Mouse (Mus musculus): ENCODE measurements around the gene Plekhg3. TPM values are rescaled to one million over a fixed set of nuclear protein-coding genes. Genes with fewer than 3 reads are reported as not detected.
A peak's percentile ranks its signal among the peaks of the same experiment; 100 is the strongest.

The Plekhg3 gene
- polyA plus RNA-seq, 1 experiment from 2014 or later, result 1.0 TPM

- WGBS, result 83% methylated on average over 4 of the region's 4 CpGs
- no peak overlapping the region for H3K27ac ChIP-seq (ENCODE audit: low read depth, low read length)
- no peak for ATAC-seq (replicated peaks; ENCODE audit: low FRiP score)
Measured at GRCm38 (mm10) chr12:76615580-76615937, 84.9 kb downstream of the Plekhg3 start.

GRCm38 (mm10) chr12:76618175-76618574, 87.5 kb downstream of the Plekhg3 start:
- no peaks in the 10 kb centered on the region for H3K9me3 ChIP-seq (ENCODE audit: control insufficient read depth, low read length)
- no peaks in the 10 kb centered on the region; the same call in 1 of the 2 replicates for H3K4me1 ChIP-seq (replicated peaks; ENCODE audit: control insufficient read depth, insufficient read depth, low read length)
- WGBS, result 65% methylated on average over 4 of the region's 4 CpGs
- DNase-seq (ENCODE audit: low spot score) (no peak), ATAC-seq (replicated peaks; ENCODE audit: low FRiP score) (peak; percentile 46; the same call in 1 of the 2 replicates)
- no peaks in the 10 kb centered on the region for H3K36me3 ChIP-seq (ENCODE audit: control insufficient read depth, insufficient read depth, low read length)
- no peak overlapping the region for H3K27ac ChIP-seq (ENCODE audit: low read depth, low read length)
- H3K9ac ChIP-seq (ENCODE audit: low read length), result no peak overlapping the region
- H3K4me3 ChIP-seq (ENCODE audit: low read depth, low read length), result no peak overlapping the region
- H3K27me3 ChIP-seq (ENCODE audit: control insufficient read depth, insufficient read depth, low read length), result no peaks in the 10 kb centered on the region
- no peak overlapping the region for H3K4me2 ChIP-seq (ENCODE audit: low read depth, low read length, severe bottlenecking)

More at GRCm38 (mm10) chr12:76615580-76615937, 84.9 kb downstream of the Plekhg3 start:
- no peaks in the 10 kb centered on the region; the same call in 1 of the 2 replicates for H3K4me1 ChIP-seq (replicated peaks; ENCODE audit: control insufficient read depth, insufficient read depth, low read length)
- H3K36me3 ChIP-seq (ENCODE audit: control insufficient read depth, insufficient read depth, low read length), result no peaks in the 10 kb centered on the region
- no peak for DNase-seq (ENCODE audit: low spot score)
- H3K9ac ChIP-seq (ENCODE audit: low read length), result no peak overlapping the region
- no peaks in the 10 kb centered on the region for H3K27me3 ChIP-seq (ENCODE audit: control insufficient read depth, insufficient read depth, low read length)
- H3K4me3 ChIP-seq (ENCODE audit: low read depth, low read length), result no peak overlapping the region
- no peak overlapping the region for H3K4me2 ChIP-seq (ENCODE audit: low read depth, low read length, severe bottlenecking)
- no peaks in the 10 kb centered on the region for H3K9me3 ChIP-seq (ENCODE audit: control insufficient read depth, low read length)

GRCm38 (mm10) chr12:76619847-76620246, 89.2 kb downstream of the Plekhg3 start:
- Histone ChIP-seq H3K27me3 (ENCODE audit: control insufficient read depth, insufficient read depth, low read length) (no peaks in the 10 kb centered on the region), H3K4me3 (ENCODE audit: low read depth, low read length) (no peak overlapping the region), H3K27ac (ENCODE audit: low read depth, low read length) (no peak overlapping the region), H3K9me3 (ENCODE audit: control insufficient read depth, low read length) (no peaks in the 10 kb centered on the region), H3K4me1 (replicated peaks; ENCODE audit: control insufficient read depth, insufficient read depth, low read length) (no peaks in the 10 kb centered on the region; the same call in 1 of the 2 replicates), H3K36me3 (ENCODE audit: control insufficient read depth, insufficient read depth, low read length) (no peaks in the 10 kb centered on the region), H3K4me2 (ENCODE audit: low read depth, low read length, severe bottlenecking) (no peak overlapping the region), H3K9ac (ENCODE audit: low read length) (no peak overlapping the region)
- WGBS, result 60% methylated on average over 5 of the region's 5 CpGs
- DNase-seq (ENCODE audit: low spot score) (no peak), ATAC-seq (replicated peaks; ENCODE audit: low FRiP score) (no peak)

GRCm38 (mm10) chr12:76623374-76623773, 92.7 kb downstream of the Plekhg3 start:
- Histone ChIP-seq H3K36me3 (ENCODE audit: control insufficient read depth, insufficient read depth, low read length) (no peaks in the 10 kb centered on the region), H3K9me3 (ENCODE audit: control insufficient read depth, low read length) (no peaks in the 10 kb centered on the region), H3K27me3 (ENCODE audit: control insufficient read depth, insufficient read depth, low read length) (no peaks in the 10 kb centered on the region), H3K9ac (ENCODE audit: low read length) (no peak overlapping the region), H3K4me3 (ENCODE audit: low read depth, low read length) (no peak overlapping the region), H3K27ac (ENCODE audit: low read depth, low read length) (no peak overlapping the region), H3K4me1 (replicated peaks; ENCODE audit: control insufficient read depth, insufficient read depth, low read length) (no peaks in the 10 kb centered on the region; the same call in 1 of the 2 replicates), H3K4me2 (ENCODE audit: low read depth, low read length, severe bottlenecking) (no peak overlapping the region)
- ATAC-seq (replicated peaks; ENCODE audit: low FRiP score) (no peak), DNase-seq (ENCODE audit: low spot score) (no peak)
- WGBS, result 82% methylated on average over 6 of the region's 6 CpGs

Small RNAs within 50 kb of the gene (microRNA-seq; reads per million reads assigned to microRNA genes)
- gene Mir5135 (ENCODE audit: insufficient number of aligned reads), result not detected

Other genes with a start within 250 kb of the Plekhg3 start
- 3.6 and 5.2 TPM in 2 replicates for gene Akap5, start 206.0 kb upstream of the Plekhg3 start, polyA plus RNA-seq (2014; fragmentation: Nextera tagmentation; extraction: Ambion mirVana)
- 19.8 and 23.0 TPM in 2 replicates for gene Zbtb25, start 161.3 kb upstream of the Plekhg3 start, polyA plus RNA-seq (2014; fragmentation: Nextera tagmentation; extraction: Ambion mirVana)
- gene Zbtb1, start 160.6 kb upstream of the Plekhg3 start, polyA plus RNA-seq (2014; fragmentation: Nextera tagmentation; extraction: Ambion mirVana), result 8.2 and 8.8 TPM in 2 replicates
- 4.4 and 4.5 TPM in 2 replicates for gene Hspa2, start 126.7 kb upstream of the Plekhg3 start, polyA plus RNA-seq (2014; fragmentation: Nextera tagmentation; extraction: Ambion mirVana)
- gene Ppp1r36, start 113.4 kb upstream of the Plekhg3 start, polyA plus RNA-seq (2014; fragmentation: Nextera tagmentation; extraction: Ambion mirVana), result 0.35 and 0.56 TPM in 2 replicates
- gene Sptb, start 179.7 kb downstream of the Plekhg3 start, polyA plus RNA-seq (2014; fragmentation: Nextera tagmentation; extraction: Ambion mirVana), result 4.8 and 5.9 TPM in 2 replicates
- gene Churc1, start 234.6 kb downstream of the Plekhg3 start, polyA plus RNA-seq (2014; fragmentation: Nextera tagmentation; extraction: Ambion mirVana), result 88.7 and 91.3 TPM in 2 replicates
- gene Fntb, start 234.7 kb downstream of the Plekhg3 start, polyA plus RNA-seq (2014; fragmentation: Nextera tagmentation; extraction: Ambion mirVana), result 44.7 and 47.4 TPM in 2 replicates